Mouse (Mus musculus): ENCODE measurements around the gene Trpt1.
A peak's percentile ranks its signal among the peaks of the same experiment; 100 is the strongest.

- no peak for TF ChIP-seq CTCF (IDR thresholded peaks at IDR 0.05; ENCODE audit: low read depth)
- TF ChIP-seq EP300 (IDR thresholded peaks at IDR 0.05; ENCODE audit: low read depth) = 0 out of 2 replicates have a peak, but pooled peaks have one; percentile 4
Measured at GRCm38 (mm10) chr19:6951994-6952711, 43.8 kb upstream of the Trpt1 start.

Measured in heart, postnatal 0 days (tissue).